Mouse (Mus musculus) Muller cell, postnatal 12 days (primary cell): ENCODE results near the gene Rb1.

ENCODE experiments used
- DNase-seq: peaks from one replicate; pipeline ENCODE4 v3.0.0-alpha.2; 2015; ENCODE audit errors: inconsistent ontology term

Rb1 gene

GRCm38 (mm10) chr14:73325456-73326381, at the start of gene Rb1:
Gene Rb1 (minus strand): TSS chr14:73325822.
- DNase-seq, result peak; percentile 93

DNA sequence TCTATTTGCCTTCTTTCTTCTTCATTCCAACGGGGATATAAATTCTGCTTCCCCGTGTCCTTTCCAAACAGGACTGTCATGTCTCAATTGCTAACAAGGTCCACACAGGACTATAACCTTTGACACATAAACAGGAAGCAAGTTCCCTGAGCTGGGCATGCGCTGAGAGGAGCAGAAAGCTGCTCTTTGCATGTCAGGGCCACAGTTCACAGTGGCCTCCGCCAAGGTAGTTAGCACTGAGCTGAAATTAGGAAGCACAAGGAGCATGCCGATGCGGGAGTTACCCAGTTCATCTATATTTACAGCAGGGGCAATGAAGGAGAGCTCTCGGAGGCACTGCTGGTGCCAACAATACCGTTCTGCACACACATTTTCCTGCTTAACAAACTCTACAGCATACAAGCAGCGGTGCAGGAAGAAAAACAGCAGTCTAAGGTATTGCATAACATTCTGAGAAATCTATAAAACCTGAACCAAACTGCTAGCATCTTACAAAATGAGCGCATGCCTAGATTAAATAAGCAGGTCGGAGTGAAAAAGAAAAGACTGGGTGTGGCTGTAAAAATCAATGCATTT, 48.8 kb upstream of the Rb1 start:
- DNase-seq, result no peak

- DNase-seq, result no peak
Observed at GRCm38 (mm10) chr14:73373606-73374005, 48.0 kb upstream of the Rb1 start.

DNA sequence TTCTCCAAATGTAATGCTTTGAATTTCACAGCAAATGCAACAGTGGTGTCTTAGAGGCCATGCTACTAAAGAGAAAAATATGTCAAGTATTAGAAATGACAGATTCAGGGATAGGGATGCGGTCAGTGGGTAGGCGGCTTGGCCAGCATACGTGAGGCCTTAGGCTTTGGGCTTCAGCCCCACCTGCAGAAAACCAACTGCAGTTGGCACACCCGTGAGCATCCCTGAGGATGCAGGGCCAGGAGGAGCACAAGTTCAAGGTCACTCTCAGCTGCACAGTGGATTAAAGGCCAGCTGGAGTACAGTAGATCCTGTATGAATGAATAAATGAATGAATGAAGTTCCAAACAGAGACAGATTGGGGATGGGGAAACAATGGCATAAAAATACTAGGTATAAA, 47.4 kb upstream of the Rb1 start:
- DNase-seq, result no peak

GRCm38 (mm10) chr14:73371577-73371976, 46.0 kb upstream of the Rb1 start:
- DNase-seq, result no peak

- no peak for DNase-seq
Observed at GRCm38 (mm10) chr14:73370695-73371372, 45.2 kb upstream of the Rb1 start.

DNA sequence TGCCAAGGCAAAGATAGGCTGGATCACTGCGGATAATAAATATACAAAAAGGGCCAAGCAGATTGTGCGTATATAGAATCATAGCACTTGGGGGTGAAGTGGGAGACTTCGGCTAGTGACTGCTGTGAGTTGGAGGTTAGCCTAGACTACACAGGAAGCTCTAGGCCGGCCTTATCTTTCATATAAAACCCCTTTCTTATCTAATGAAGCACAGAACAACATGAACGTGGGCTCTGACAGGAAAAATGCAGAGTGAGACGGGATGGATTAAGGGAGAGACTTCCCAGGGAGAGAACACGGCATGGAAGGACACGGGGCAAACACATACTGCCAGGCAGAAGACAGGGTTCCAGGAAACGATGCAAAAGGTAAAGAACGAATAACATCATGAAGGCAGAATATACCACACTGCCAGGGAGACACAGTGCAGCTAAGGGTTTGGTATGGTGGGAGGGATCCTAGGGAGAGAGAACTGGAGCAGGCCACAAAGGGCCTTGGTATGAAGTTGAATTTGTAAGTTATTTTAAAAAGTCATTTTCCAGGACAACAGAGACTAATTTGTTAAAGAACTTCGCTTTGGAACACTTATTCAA, 44.6 kb upstream of the Rb1 start:
- no peak for DNase-seq

DNA sequence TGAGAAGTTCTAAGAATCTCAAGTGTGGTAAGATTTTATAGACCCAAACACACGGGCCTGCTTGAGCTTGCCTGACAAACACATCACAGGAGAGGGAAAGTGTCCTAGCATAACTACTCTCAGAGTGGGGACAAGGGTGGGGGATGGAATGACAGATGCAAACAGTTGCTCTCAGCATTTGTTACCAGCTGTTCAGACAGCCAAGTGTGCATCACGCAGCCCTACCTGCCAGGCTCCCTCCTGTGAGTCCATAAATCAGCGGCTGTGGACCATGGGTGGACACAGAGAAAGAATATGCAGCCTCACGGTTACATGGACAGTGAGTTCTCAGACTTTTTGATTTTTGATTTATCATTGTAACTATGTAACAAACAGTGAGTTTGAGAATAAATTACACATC, 44.0 kb upstream of the Rb1 start:
- DNase-seq, result no peak

DNA sequence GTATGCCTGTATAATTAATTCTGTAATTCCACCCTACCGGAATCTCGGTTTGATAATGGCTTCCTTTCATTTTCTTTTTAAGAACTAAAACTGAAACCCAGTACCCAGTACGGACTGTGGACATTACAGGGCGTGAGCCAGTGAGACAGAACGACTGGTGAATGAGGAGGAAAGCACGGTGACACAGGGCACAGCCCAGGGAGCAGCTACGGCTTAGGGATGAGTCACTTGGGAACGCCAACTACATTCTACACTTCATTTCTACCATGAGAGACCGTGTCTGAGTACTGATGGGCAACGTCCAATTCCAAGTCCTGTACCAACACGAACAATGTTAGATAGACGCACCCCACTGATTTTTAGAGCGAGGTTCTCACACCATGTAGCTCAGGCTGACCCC, 43.3 kb upstream of the Rb1 start:
- no peak for DNase-seq

GRCm38 (mm10) chr14:73368221-73368620, 42.6 kb upstream of the Rb1 start:
- DNase-seq, result no peak

DNA sequence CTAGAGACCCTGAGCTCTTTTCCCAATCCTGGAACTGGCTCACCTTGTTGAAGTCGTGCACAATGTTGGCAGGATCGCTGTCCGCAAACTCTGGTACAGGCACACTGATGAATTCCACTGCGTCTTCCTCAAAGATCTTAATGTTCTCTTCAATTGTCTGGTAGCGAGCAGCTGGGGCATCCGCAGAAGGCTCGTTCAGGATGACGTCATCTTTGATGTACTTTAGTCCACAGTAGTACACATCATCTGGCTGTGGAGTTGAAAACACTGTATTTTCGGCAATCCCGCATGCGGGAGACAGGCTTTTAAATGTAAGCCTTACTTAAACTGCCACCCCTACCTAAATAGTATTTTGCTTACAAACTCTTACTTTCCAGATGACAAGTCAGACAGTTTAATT, 40.7 kb upstream of the Rb1 start:
- DNase-seq, result no peak

GRCm38 (mm10) chr14:73363782-73364181, 38.2 kb upstream of the Rb1 start:
- no peak for DNase-seq

- DNase-seq, result no peak
Observed at GRCm38 (mm10) chr14:73354700-73355099, 29.1 kb upstream of the Rb1 start.

GRCm38 (mm10) chr14:73351118-73351517, 25.5 kb upstream of the Rb1 start:
- no peak for DNase-seq

- no peak for DNase-seq
Observed at GRCm38 (mm10) chr14:73350029-73350428, 24.4 kb upstream of the Rb1 start.

DNA sequence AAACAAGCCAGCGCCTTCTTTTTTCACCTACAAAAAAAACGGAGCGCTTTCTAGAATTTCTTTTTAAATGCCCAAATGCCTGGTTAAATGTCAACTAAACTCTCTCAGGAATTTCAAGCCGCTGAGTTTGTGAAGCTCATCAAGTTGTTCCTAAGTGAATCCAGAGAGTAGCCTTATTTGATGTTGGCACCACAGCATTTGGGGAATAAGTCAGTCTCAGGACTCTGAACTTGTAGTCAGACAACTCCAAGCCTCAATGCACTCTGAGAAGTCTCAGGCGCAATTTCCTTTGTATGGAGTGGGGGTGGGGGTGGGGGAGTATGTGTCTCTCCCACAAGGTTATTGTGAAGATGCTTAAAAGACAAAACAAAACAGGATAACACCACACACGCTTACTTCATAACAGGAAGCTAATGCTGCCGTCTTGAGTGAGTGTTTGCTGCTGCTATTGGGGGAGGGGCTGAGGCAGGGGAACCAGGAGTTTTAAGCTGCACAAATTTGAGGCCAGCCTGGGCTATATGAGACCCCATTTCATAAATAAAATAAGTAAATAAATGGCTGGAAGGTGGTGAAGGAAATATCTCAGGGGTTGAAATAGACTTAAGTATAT, 23.5 kb upstream of the Rb1 start:
- DNase-seq, result no peak

GRCm38 (mm10) chr14:73347302-73347701, 21.7 kb upstream of the Rb1 start:
- no peak for DNase-seq

GRCm38 (mm10) chr14:73345614-73346013, 20.0 kb upstream of the Rb1 start:
- DNase-seq, result no peak

DNA sequence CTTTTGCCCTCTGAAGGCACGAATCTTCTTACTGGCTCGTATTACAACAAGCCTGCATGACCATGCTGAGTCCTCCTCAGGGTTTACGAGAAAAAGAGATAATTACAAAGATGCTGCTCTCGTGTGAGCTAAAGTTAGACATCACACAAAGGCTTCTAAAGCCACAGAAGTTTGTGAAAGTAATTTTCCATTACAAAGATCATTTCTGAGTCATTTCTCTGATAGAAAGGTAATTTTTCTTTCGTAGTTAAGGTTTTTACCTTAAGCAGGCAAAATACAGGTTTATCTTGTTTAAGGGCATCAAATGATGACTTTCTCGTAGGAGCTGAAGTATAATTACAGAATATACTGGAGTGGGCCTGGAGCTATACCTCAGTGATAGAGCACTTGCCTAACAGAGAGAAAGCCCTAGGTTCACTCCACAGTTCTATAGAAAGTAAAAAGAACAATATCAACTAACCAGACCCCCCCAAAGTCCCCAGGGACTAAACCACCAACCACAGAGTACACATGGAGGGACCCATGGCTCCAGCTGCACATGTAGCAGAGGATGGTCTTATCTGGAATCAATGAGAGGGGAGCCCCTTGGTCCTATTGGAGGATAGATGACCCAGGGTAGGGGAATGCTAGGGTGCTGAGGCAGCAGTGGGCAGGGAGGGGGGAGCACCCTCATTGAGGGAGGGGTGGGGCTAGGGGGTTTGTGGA, 14.6 kb upstream of the Rb1 start:
- DNase-seq, result no peak

GRCm38 (mm10) chr14:73339615-73340014, 14.0 kb upstream of the Rb1 start:
- no peak for DNase-seq
